Mouse (Mus musculus): ENCODE measurements around the gene Canx.

- TF ChIP-seq POLR2A (IDR thresholded peaks at IDR 0.05; ENCODE audit: low read depth, low read length) (no peak), CTCF (conservative IDR thresholded peaks at IDR 0.05; ENCODE audit: insufficient read depth, insufficient read length, low read depth, low read length) (no peak)
Observed at GRCm38 (mm10) chr11:50275568-50276151, 49.8 kb downstream of the Canx start.

Data from kidney, adult 2 months (tissue).